Mouse (Mus musculus): ENCODE measurements around the gene Chic2. TPM values are rescaled to one million over a fixed set of nuclear protein-coding genes. Genes with fewer than 3 reads are reported as not detected.
A peak's percentile ranks its signal among the peaks of the same experiment; 100 is the strongest.

The Chic2 gene
- polyA plus RNA-seq, 1 experiment from 2014 or later: 46.1 TPM

DNA sequence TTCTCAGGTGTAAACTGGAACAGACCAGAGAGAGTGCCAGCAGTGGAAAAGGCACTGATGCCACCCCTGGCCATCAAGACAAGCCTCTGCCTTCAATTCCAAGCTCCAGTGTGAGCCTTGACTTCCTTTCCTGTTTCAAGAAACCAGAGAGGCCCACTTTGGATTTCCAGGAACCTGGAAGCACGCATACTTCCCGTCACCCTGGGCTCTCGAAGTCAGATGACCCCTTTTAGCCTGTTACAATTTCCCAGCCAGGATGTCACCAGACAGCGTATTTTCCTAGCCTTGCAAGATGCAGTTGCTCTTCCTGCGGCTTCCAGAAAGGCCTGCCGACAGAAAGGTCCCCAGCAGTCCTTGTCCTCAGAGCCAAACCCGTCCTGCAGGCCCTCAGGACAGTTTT lies 65.0 kb downstream of the Chic2 start:
- H3K27me3 ChIP-seq (ENCODE audit: control insufficient read depth, insufficient read depth, low read length): no peaks in the 10 kb centered on the region
- no peak overlapping the region for H3K27ac ChIP-seq (replicated peaks; ENCODE audit: low read depth, low read length)
- no peaks in the 10 kb centered on the region for H3K36me3 ChIP-seq (ENCODE audit: control insufficient read depth, insufficient read depth, low read length)
- H3K4me1 ChIP-seq (ENCODE audit: control insufficient read depth, insufficient read depth, low read length): peaks cover 7% of the 10 kb centered on the region
- H3K4me2 ChIP-seq (ENCODE audit: low read depth, severe bottlenecking): no peak overlapping the region
- ATAC-seq (ENCODE audit: insufficient number of reproducible peaks, low FRiP score, low TSS enrichment, low read depth): no peak
- DNase-seq (ENCODE audit: low spot score): no peak
- WGBS: 46% methylated on average over 7 of the region's 7 CpGs
- H3K9me3 ChIP-seq (ENCODE audit: control insufficient read depth, low read length): no peaks in the 10 kb centered on the region
- H3K4me3 ChIP-seq (ENCODE audit: low read depth, low read length): no peak overlapping the region
- H3K9ac ChIP-seq (ENCODE audit: low read length): 0 out of 2 replicates have a peak overlapping the region, but pooled peaks have one; percentile 43

DNA sequence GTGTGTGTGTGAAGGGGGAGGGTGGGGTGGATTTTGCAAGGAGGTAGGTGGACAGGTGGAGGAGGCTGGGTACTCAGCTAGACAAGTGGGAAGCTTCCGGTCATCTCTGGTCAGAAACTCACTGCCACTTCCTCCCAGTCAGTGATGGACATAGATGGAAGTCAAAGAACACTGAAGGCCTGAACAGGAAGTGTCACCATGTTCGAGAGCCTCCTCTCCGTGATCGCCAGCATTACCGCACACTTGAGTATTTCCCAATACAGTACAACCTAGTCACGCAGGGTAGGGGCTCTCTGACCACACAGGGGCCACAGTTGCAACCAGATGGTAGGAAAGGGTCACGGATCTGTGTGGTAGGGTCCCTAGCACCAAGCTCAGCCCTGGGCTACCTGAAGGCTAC lies 69.1 kb downstream of the Chic2 start:
- Histone ChIP-seq H3K4me1 (ENCODE audit: control insufficient read depth, insufficient read depth, low read length) (peaks cover 15% of the 10 kb centered on the region), H3K9me3 (ENCODE audit: control insufficient read depth, low read length) (no peaks in the 10 kb centered on the region), H3K27ac (replicated peaks; ENCODE audit: low read depth, low read length) (no peak overlapping the region), H3K36me3 (ENCODE audit: control insufficient read depth, insufficient read depth, low read length) (no peaks in the 10 kb centered on the region), H3K27me3 (ENCODE audit: control insufficient read depth, insufficient read depth, low read length) (no peaks in the 10 kb centered on the region), H3K4me3 (ENCODE audit: low read depth, low read length) (no peak overlapping the region), H3K9ac (ENCODE audit: low read length) (no peak overlapping the region), H3K4me2 (ENCODE audit: low read depth, severe bottlenecking) (no peak overlapping the region)
- DNase-seq (ENCODE audit: low spot score) (no peak), ATAC-seq (ENCODE audit: insufficient number of reproducible peaks, low FRiP score, low TSS enrichment, low read depth) (no peak)
- whole genome bisulfite sequencing: 92% methylated on average over 7 of the region's 7 CpGs

DNA sequence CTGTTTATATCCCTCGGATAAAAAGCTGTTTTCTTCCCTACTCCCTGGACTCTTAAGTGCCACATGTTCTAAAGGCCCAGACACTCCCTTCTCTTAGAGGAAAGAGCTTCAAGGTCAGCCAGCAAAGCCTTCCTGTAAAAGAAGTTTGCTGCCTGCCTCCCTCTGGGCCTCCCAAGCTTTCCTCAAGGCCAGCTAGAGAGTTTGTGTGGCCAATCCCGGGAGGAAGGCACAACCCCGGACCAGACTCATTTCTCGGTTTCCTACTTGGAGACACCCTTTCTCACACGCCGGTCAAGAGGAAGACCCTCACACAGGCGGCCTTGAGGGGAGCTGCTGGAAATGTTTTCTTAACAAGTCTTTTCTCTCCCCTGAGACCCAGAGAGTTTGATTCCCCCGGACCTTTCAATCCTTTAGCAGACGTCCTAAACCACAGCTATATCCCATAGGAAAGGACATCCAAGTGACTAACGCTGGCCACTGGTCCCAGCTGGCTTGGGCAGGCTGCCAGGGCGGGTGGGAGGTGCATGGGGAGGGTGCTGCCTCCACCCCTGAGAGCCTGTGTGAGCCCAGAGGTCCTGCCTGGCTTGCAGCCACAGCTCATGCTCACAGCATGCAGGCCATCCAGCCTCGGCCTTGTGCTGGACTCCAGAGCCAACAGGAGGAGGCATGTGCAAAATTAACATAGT lies 69.7 kb downstream of the Chic2 start:
- no peaks in the 10 kb centered on the region for H3K9me3 ChIP-seq (ENCODE audit: control insufficient read depth, low read length)
- H3K4me2 ChIP-seq (ENCODE audit: low read depth, severe bottlenecking): no peak overlapping the region
- H3K9ac ChIP-seq (ENCODE audit: low read length): no peak overlapping the region; the same call in 1 of the 2 replicates
- no peak overlapping the region for H3K4me3 ChIP-seq (ENCODE audit: low read depth, low read length)
- DNase-seq (ENCODE audit: low spot score) (peak; percentile 38), ATAC-seq (ENCODE audit: insufficient number of reproducible peaks, low FRiP score, low TSS enrichment, low read depth) (no peak)
- no peaks in the 10 kb centered on the region for H3K36me3 ChIP-seq (ENCODE audit: control insufficient read depth, insufficient read depth, low read length)
- peak overlapping the region; percentile 74 for H3K27ac ChIP-seq (replicated peaks; ENCODE audit: low read depth, low read length)
- peaks cover 12% of the 10 kb centered on the region for H3K4me1 ChIP-seq (ENCODE audit: control insufficient read depth, insufficient read depth, low read length)
- 55% methylated on average over 12 of the region's 12 CpGs for WGBS
- H3K27me3 ChIP-seq (ENCODE audit: control insufficient read depth, insufficient read depth, low read length): no peaks in the 10 kb centered on the region

DNA sequence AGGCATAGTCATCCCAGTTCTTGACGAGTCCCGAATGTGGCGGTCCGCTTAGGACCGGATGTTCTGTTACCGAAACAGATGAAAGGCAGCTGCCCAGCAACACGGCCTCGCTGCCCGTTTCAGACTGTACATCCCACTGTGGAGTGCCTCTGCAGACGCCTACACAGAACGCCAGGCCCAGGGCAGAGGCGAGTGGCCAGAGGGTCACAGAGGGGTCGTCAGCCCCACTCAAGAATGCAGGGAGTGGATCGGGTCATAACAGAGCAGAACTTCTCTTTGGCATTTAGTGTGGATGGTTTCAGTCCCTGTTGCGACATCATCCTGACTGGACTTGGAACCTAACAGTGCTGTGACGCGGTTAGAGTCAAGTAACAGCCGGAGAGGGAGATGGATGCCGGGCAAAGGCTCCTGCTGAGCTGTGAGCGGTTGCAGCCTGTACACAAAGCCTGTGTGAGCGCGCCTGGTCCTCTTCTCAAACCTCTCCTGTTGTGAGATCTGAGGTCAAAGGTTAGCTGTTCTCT lies 70.5 kb downstream of the Chic2 start:
- WGBS: 41% methylated on average over 22 of the region's 22 CpGs
- Histone ChIP-seq H3K4me2 (ENCODE audit: low read depth, severe bottlenecking) (no peak overlapping the region; the same call in 1 of the 2 replicates), H3K27me3 (ENCODE audit: control insufficient read depth, insufficient read depth, low read length) (no peaks in the 10 kb centered on the region), H3K27ac (replicated peaks; ENCODE audit: low read depth, low read length) (peak overlapping the region; percentile 74; the same call in 1 of the 2 replicates), H3K9ac (ENCODE audit: low read length) (peak overlapping the region; percentile 17; the same call in 1 of the 2 replicates), H3K4me3 (ENCODE audit: low read depth, low read length) (no peak overlapping the region), H3K36me3 (ENCODE audit: control insufficient read depth, insufficient read depth, low read length) (no peaks in the 10 kb centered on the region), H3K4me1 (ENCODE audit: control insufficient read depth, insufficient read depth, low read length) (peaks cover 12% of the 10 kb centered on the region), H3K9me3 (ENCODE audit: control insufficient read depth, low read length) (no peaks in the 10 kb centered on the region)
- ATAC-seq (ENCODE audit: insufficient number of reproducible peaks, low FRiP score, low TSS enrichment, low read depth) (0 out of 2 replicates have a peak, but pooled peaks have one; percentile 49), DNase-seq (ENCODE audit: low spot score) (peak; percentile 53)

DNA sequence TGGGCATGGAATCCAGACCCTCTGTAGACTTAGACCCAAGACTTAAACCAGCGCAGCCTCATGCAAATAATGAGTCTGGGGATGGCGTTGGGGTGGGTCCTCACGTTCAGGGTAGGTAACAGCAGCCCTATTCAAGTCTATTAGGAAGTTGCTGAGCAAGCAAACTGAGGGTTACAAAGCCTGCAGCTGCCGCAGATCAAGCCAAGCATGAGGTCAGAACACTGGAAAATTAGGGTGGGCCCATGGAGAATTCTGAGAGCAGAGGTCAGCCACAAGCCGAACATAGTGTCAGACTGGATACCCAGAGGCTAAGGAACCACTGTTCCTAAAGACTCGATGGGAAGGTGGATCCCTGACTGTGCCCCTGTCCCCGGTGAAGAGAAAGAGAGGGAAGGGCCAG lies 73.2 kb downstream of the Chic2 start:
- 84% methylated on average over 7 of the region's 7 CpGs for WGBS
- DNase-seq (ENCODE audit: low spot score) (no peak), ATAC-seq (ENCODE audit: insufficient number of reproducible peaks, low FRiP score, low TSS enrichment, low read depth) (no peak)
- no peak overlapping the region for H3K4me3 ChIP-seq (ENCODE audit: low read depth, low read length)
- no peaks in the 10 kb centered on the region for H3K9me3 ChIP-seq (ENCODE audit: control insufficient read depth, low read length)
- H3K36me3 ChIP-seq (ENCODE audit: control insufficient read depth, insufficient read depth, low read length): no peaks in the 10 kb centered on the region
- peaks cover 12% of the 10 kb centered on the region for H3K4me1 ChIP-seq (ENCODE audit: control insufficient read depth, insufficient read depth, low read length)
- H3K27me3 ChIP-seq (ENCODE audit: control insufficient read depth, insufficient read depth, low read length): no peaks in the 10 kb centered on the region
- H3K27ac ChIP-seq (replicated peaks; ENCODE audit: low read depth, low read length): no peak overlapping the region
- H3K4me2 ChIP-seq (ENCODE audit: low read depth, severe bottlenecking): no peak overlapping the region
- no peak overlapping the region for H3K9ac ChIP-seq (ENCODE audit: low read length)

DNA sequence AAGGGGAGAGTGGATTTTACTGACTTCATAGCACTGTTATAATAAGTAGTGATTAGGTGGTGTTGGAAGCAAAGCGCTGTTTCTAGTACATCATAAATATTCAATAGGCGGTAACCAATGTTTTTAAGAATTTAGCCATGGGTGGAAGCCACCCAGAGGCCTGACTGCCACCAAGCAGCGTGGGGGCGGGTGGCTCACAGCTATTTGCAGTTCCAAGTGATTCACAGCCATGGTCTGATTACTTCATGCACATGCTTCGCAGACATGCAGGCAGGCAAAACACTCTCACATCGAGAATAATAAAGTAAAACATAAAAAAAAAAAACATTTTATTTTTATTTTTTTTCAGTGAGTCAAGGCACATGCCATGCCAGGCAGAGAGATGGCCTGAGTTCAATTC lies 75.2 kb downstream of the Chic2 start:
- Histone ChIP-seq H3K27me3 (ENCODE audit: control insufficient read depth, insufficient read depth, low read length) (no peaks in the 10 kb centered on the region), H3K9me3 (ENCODE audit: control insufficient read depth, low read length) (no peaks in the 10 kb centered on the region), H3K4me3 (ENCODE audit: low read depth, low read length) (no peak overlapping the region), H3K4me1 (ENCODE audit: control insufficient read depth, insufficient read depth, low read length) (peaks cover 5% of the 10 kb centered on the region), H3K36me3 (ENCODE audit: control insufficient read depth, insufficient read depth, low read length) (no peaks in the 10 kb centered on the region), H3K4me2 (ENCODE audit: low read depth, severe bottlenecking) (no peak overlapping the region), H3K9ac (ENCODE audit: low read length) (no peak overlapping the region), H3K27ac (replicated peaks; ENCODE audit: low read depth, low read length) (no peak overlapping the region)
- ATAC-seq (ENCODE audit: insufficient number of reproducible peaks, low FRiP score, low TSS enrichment, low read depth) (no peak), DNase-seq (ENCODE audit: low spot score) (no peak)
- WGBS: 92% methylated on average over 6 of the region's 6 CpGs

DNA sequence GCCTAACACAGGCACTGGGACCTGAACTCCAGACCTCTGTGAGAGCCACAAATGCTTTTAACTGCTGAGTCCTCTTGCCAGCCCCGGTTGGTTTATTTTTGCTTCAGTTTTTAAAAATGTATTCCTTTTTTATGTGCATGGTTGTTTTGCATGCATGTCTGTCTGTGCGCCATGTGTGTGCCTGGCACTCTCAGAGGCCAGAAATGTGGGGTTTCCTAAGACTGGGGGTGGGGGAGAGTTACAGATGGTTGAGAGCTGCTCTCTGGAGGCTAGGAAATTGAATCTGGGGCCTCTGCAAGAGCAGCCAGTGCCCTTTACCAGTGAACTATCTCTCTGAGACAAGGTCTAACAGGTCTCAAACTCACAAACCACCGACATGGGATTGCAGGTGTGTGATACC lies 76.7 kb downstream of the Chic2 start:
- WGBS: 85% methylated on average over 3 of the region's 3 CpGs
- Histone ChIP-seq H3K4me2 (ENCODE audit: low read depth, severe bottlenecking) (no peak overlapping the region), H3K27me3 (ENCODE audit: control insufficient read depth, insufficient read depth, low read length) (no peaks in the 10 kb centered on the region), H3K4me1 (ENCODE audit: control insufficient read depth, insufficient read depth, low read length) (no peaks in the 10 kb centered on the region), H3K36me3 (ENCODE audit: control insufficient read depth, insufficient read depth, low read length) (no peaks in the 10 kb centered on the region), H3K9me3 (ENCODE audit: control insufficient read depth, low read length) (no peaks in the 10 kb centered on the region), H3K4me3 (ENCODE audit: low read depth, low read length) (no peak overlapping the region), H3K9ac (ENCODE audit: low read length) (no peak overlapping the region), H3K27ac (replicated peaks; ENCODE audit: low read depth, low read length) (no peak overlapping the region)
- no peak for ATAC-seq (ENCODE audit: insufficient number of reproducible peaks, low FRiP score, low TSS enrichment, low read depth)
- DNase-seq (ENCODE audit: low spot score): no peak

DNA sequence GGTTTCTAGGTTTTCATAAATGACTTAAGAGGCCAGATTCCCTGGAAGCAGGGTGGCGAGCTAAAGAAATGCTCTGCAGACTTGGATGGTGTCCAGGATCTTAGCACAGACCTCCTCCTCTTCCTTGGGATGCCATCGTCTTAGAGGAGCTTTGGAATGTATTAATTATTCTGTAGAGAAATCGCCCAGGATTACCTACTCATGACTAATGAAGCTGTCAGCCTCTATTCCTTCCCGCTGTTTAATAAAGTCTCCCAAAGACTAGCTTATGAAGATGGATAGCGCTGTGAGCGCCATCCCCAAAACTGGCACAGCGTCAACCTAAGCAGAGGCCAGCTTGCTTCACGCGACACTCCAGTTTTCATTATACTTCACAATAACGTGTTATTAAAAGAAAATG lies 77.7 kb downstream of the Chic2 start:
- no peak overlapping the region for H3K27ac ChIP-seq (replicated peaks; ENCODE audit: low read depth, low read length)
- H3K9me3 ChIP-seq (ENCODE audit: control insufficient read depth, low read length): no peaks in the 10 kb centered on the region
- no peak for ATAC-seq (ENCODE audit: insufficient number of reproducible peaks, low FRiP score, low TSS enrichment, low read depth)
- H3K9ac ChIP-seq (ENCODE audit: low read length): no peak overlapping the region
- 79% methylated on average over 10 of the region's 10 CpGs for WGBS
- no peaks in the 10 kb centered on the region for H3K4me1 ChIP-seq (ENCODE audit: control insufficient read depth, insufficient read depth, low read length)
- H3K27me3 ChIP-seq (ENCODE audit: control insufficient read depth, insufficient read depth, low read length): no peaks in the 10 kb centered on the region
- H3K36me3 ChIP-seq (ENCODE audit: control insufficient read depth, insufficient read depth, low read length): no peaks in the 10 kb centered on the region
- no peak overlapping the region for H3K4me2 ChIP-seq (ENCODE audit: low read depth, severe bottlenecking)
- H3K4me3 ChIP-seq (ENCODE audit: low read depth, low read length): no peak overlapping the region
- DNase-seq (ENCODE audit: low spot score): no peak
